In the genomic region with DNA sequence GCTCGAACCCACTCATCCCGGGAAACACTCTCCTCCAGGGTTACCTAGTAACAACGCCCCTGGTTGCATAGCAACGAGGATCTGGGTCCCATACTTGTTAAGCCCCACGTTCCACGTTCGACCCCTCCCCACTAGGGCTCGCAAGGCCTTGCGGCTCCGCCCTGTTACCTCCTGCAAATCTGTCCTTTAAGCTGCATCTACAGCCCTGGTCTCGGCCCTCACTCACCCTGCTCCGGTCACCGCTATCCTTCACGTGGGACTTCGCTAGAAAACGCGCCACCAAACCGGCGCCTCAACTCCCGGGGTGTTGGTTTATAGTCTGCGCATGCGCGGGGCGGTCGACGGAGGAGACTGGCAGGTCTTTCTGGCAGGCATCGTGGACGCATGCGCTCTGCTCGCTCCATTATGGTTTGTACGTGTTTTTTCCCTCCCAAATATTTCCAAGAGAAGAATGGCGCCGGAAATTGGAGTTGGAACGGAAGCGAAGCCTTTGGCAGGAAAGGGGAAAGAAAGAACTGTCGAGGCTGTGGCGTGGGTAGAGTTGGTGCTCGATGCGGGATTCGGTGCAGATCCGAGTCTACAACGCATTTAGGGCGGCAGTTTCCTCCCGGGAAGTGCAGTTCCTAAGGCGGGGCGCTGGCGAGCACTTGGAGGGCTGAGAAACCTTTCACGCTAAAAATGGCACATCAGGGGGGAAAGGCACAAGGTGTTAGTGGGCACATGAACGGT, we compare ENCODE assay signal across 8 mouse cellular contexts. TPM values are rescaled to one million over a fixed set of nuclear protein-coding genes. Genes with fewer than 3 reads are reported as not detected.
DNase-seq lines count a peak whose midpoint lies in the region; ATAC-seq lines count a peak whose summit lies in the region.

A gene (minus strand): TSS at position 576 of the 729 bp plus-strand sequence.

- ATAC-seq in inflammation-experienced regulatory T-cells, adult 6 months: peak; percentile 85
- ATAC-seq in megakaryocyte-erythroid progenitor cell, adult 5-6 weeks (replicated peaks; ENCODE audit: low FRiP score, low TSS enrichment, poor library complexity, severe bottlenecking): peak; percentile 88

- peak; percentile 98 for DNase-seq in adipocyte (ENCODE audit: low spot score)
- peak; percentile 99 for DNase-seq in embryo, embryonic 10 days (ENCODE audit: low spot score)
- DNase-seq in gastrocnemius, postnatal 14 days: peak; percentile 95
- DNase-seq in left cerebral cortex, postnatal 10 days (ENCODE audit: extremely low spot score in 1 of 2, low spot score in 2 of 2): peak; percentile 91 to 96
- DNase-seq in right cerebral cortex, postnatal 25 days: peak; percentile 93
- DNase-seq in urinary bladder, postnatal 4 days (ENCODE audit: low spot score in 2 of 2): peak; percentile 90 to 94

- intact Hi-C loops in gastrocnemius, postnatal 14 days (cut with DNase I; ENCODE audit: low total_unique reads): no loop called here
- intact Hi-C loops in left cerebral cortex, postnatal 10 days (cut with DNase I): loop anchor here (5.0 kb wide), 1 partner anchor 169 kb away; no protein-coding TSS in a partner anchor

RNA-seq across cellular contexts. Expression of the gene that starts here (rescaled TPM):
- total RNA-seq in gastrocnemius, postnatal 14 days (2021): 100 to 1,000 TPM; 193 to 196 TPM
- 10 to 100 TPM; 55.3 to 75.6 (median 64.7) TPM for polyA plus RNA-seq in inflammation-experienced regulatory T-cells, adult 6 months (2017; shearing (Covaris generic))
- total RNA-seq in left cerebral cortex, postnatal 10 days (2021): 10 to 100 TPM; 38.3 to 43.9 TPM
- 23.4 and 41.0 TPM in 2 replicates for total RNA-seq in megakaryocyte-erythroid progenitor cell, adult 5-6 weeks (2014; fragmentation: Nextera tagmentation)
- 11.1 and 21.7 TPM in 2 replicates for total RNA-seq in megakaryocyte-erythroid progenitor cell, adult 5-6 weeks (2017)

Comparison
In these comparisons a context has a peak if more than half of its experiments do, and no peak if none do; other contexts are left out.
1. Peak in every context shown above with its lines: DNase-seq and ATAC-seq.
2. RNA of the gene that starts here (total RNA-seq): 193 to 196 TPM in gastrocnemius, postnatal 14 days; 38.3 to 43.9 TPM in left cerebral cortex, postnatal 10 days and 11.1 to 41.0 TPM in megakaryocyte-erythroid progenitor cell, adult 5-6 weeks; every median in the first group is over 4 times any median in the second.